Mouse (Mus musculus) embryo, embryonic 9.5 days (tissue): ENCODE measurements around the gene Pnrc2.

Experiments
- DNase-seq: peaks from one replicate; pipeline ENCODE4 v3.0.0-alpha.2; 2017; ENCODE audit errors: extremely low spot score

Gene Pnrc2

DNA sequence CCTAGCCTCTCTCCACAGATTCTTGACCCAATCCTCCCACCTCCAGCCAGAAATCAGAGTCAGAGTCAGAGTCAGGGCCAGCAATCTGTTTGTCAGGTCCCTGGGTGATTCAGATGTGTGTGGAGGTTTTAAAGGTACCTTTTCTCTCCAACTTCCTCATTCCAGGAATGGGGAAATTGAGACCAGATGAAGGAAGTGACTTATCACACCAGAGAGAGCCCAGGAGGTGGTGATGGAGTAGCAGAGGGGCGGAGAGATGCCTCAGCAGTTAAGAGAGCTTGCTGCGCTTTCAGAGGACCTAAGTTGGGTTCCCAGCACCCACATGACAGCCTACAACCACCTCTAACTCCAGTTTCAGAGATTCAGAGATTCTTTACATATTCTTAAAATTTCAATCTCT is 17.9 kb upstream of the Pnrc2 start:
- DNase-seq, result no peak

DNA sequence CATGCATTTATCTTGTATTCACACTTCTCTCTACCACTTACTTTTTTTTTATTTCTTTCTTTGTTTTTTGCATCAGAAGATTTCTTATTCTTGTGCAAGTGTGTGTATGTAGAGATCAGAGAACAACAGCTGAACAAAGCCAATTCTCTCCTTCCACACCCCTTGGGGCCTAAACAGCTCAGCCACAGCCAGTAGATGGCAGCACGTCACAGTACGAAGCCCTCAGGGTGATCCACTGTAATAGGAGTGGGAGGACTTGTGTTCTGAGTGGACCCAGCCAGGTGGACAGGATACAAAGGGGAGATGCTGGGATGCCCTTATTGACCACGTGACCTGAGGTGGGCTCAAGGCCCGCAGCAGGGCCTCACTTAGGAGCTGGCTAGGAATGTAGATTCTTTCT is 16.2 kb upstream of the Pnrc2 start:
- peak; percentile 65 for DNase-seq

GRCm38 (mm10) chr4:135889146-135889883 is 15.7 kb upstream of the Pnrc2 start:
- DNase-seq, result no peak

GRCm38 (mm10) chr4:135888448-135889057 is 14.9 kb upstream of the Pnrc2 start:
- no peak for DNase-seq

- DNase-seq, result no peak
Observed at GRCm38 (mm10) chr4:135886184-135886583, 12.5 kb upstream of the Pnrc2 start.

DNA sequence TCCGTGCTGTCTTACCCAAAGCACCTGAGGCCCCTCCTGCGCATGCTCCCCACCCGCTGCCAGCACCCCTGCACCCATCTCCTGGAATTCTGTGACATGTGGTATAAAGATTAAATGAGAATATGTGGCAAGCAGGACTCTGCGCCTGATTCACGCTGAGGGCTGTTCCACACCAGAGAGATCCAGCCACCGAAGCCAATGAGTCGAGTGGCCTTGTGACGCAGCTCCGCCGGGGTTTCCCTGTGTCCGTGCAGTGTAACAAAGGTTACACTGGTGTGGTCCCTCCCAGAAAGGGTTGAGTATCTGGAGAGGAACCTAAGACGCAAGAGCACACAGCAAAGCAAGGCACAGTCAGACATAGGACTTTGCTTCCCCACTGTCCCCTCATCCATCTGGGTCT is 12.0 kb upstream of the Pnrc2 start:
- DNase-seq, result no peak

DNA sequence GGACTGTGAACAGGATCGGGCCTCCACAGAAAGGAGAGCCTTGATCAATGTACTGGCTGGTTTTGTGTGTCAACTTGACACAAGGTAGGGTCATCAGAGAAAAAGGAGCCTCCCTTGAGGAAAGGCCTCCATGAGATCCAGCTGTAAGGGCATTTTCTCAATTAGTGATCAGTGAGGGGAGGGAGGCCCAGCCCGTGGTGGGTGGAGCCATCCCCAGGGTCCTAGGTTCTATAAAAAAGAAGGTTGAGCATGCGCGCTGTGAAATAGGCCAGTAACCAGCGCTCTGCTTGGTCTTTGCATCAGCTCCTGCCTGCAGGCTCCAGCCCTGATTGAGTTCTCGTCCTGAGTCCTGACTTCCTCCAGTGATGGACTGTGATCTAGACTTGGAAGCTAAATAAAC is 10.9 kb upstream of the Pnrc2 start:
- no peak for DNase-seq

DNA sequence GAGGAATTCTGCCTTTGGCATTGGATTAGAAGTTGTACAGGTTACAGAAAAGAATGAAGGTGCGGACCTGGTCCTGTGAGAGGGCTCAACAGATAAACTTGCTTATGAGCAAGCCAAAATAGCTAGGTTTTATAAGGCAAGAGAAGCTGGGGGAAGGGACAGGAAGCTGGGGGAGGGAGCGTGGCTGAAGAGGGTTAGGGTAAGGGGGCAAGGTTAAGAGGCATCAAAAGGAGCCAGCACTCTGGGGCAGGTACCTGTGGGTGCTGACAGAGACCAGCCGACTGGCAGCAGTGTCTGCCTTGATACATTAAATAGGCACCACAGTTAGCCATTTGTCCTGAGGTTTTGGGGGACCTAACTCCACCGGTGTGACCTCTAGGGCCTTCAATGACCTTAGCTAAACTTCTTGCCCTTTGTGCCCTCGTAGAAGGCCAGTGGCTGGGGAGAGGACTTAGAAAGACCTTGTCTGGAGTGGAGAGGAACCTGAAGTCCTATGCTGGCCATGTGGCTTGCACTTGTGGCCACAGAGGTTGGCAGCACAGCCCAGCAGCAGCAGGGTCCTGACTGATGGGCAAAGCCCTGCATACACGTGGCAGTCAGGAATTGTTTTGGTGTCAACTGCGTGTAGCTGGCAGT is 10.3 kb upstream of the Pnrc2 start:
- no peak for DNase-seq

- no peak for DNase-seq
Observed at GRCm38 (mm10) chr4:135883401-135883851, 9.8 kb upstream of the Pnrc2 start.

DNA sequence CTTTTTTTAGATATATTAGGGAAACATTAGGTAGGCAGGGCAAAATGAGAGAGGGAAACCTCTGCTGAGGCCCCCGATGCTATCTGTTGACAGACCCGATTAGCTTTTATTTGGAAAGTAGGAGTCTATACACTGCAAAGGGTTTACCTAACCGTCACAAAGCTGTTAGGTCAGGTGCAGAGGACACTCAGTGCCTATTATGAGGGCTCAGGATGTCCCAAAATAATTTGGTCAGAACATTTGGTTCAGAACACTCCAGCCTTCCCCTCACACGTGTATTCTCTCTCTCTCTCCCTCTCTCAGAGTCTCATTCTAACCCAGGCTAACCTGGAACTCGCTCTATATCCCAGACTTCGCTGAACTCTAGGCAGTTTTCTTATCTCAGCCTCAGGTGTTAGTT is 8.4 kb upstream of the Pnrc2 start:
- no peak for DNase-seq

DNA sequence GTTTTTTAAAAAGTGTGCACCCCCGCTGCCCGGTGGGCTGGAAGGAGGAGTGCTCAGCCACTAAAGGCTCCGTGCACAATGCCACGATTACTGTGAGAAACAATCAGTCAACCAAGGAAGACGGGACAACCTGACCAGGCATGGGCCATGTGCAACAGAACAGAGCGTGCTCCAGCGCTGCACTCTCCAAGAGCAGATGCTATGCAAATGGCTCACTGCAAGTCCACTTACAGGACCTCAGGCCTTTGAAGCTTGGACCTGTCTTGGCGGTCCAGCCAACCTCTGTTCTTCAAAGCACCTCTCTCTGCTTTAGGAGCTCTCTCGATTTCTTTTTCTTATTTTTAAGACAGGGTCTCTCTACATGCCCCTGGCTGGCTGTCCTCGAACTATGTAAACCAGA is 6.9 kb upstream of the Pnrc2 start:
- no peak for DNase-seq

- no peak for DNase-seq
Observed at GRCm38 (mm10) chr4:135880018-135880417, 6.4 kb upstream of the Pnrc2 start.

- DNase-seq, result no peak
Observed at GRCm38 (mm10) chr4:135879021-135879420, 5.4 kb upstream of the Pnrc2 start.

- no peak for DNase-seq
Observed at GRCm38 (mm10) chr4:135877742-135878141, 4.1 kb upstream of the Pnrc2 start.

GRCm38 (mm10) chr4:135876583-135877020 is 3.0 kb upstream of the Pnrc2 start:
- DNase-seq, result peak; percentile 65

GRCm38 (mm10) chr4:135875991-135876582 is 2.4 kb upstream of the Pnrc2 start:
- peak; percentile 72 for DNase-seq

DNA sequence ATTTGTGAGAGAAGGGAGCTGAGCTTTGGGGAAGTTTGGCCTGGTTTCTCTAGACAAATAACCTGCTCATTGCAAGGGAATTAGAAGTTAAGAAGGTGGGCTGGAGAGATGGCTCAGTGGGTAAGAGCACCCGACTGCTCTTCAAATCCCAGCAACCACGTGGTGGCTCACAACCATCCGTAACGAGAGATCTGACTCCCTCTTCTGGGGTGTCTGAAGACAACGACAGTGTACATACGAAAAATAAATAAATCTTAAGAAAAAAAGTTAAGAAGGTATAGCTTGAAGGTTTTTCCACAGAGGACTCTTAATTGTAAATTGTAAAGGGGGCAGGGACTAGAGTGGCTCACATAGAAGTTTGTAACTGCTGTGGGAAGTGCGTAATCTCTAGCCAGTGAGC is 1.9 kb upstream of the Pnrc2 start:
- DNase-seq, result no peak

GRCm38 (mm10) chr4:135874564-135875535 is 1.2 kb upstream of the Pnrc2 start:
- DNase-seq, result no peak

DNA sequence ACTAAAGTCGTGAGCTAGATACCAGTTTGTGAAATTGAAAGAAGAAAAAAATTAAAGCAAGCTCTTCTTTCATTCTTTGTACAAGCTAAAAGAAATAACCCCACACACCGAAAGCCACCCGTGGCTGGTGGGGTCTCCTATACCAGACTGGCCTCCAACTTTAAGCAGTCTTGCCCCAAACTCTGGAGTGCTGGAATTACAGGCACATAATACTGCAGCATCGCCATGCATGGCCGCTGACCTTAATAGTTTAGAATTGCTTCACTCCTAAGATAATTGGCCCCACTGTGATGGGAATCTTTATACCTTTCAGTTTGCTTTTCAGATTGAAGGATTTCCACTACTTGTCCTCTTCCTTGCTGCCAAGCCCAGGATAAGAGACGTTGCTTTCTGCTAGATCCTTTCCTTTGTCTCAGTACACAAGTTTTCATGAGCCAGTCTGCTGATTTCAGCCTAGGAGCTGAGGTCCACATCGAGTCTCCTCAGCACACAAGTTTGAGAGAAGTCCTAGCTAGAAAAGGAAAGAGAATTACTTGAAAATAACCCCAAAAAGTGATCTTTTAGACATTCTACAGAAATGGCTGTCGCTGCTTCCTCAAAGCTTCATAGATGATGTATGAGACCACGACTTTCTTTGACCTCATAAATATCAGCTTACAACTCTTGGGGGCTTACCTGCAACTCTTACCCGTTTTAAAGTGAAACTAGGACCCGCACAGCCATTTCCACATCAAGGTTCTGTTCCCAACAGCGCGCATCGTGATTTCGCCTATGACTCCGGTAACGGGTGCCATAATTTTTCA is 860 bp downstream of the Pnrc2 start:
- DNase-seq, result no peak

DNA sequence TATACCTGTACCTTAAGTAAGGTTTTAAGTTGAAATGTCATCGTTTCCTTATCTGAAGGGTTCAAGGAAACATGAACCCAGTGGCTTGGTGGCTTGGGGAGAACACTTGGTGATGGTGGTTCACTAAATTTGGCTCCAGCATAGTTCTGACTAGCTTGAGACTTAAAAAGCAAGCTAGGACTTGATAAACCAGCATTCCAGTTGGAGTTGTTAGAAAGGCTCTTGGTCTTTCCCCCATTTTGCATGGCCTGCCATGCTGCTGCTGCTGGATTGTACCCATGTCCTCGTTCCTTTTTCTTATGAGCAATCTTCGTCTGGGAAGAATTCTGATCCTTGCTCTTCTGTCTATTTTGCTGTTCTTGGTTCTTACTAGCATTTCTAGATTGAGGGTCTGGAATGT is 1.6 kb downstream of the Pnrc2 start:
- no peak for DNase-seq
